In the genomic region with DNA sequence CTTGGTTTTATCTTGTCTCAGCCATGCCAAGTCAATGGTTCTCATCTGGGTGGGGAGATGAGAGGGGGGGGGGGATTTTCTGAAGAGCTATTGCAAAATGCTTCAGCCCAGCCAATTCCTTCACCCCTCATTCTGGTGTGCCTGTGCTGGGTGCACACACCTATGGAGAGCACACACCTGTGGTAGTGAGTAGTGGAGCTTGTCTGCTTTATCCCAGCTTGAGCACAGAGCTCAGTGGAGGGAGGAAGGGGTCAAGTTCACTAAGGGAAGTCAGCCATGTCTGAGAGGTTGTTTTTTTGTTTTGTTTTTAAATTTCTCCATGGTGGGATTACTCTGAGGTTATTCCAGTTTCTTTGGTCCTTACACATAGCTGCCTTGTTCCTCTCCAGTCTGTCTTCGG, we compare ENCODE assay signal across 42 mouse cellular contexts. TPM values are rescaled to one million over a fixed set of nuclear protein-coding genes. Genes with fewer than 3 reads are reported as not detected.
"Had no signal": no experiment of that assay in that cellular context is flagged by ENCODE, and none has a peak within 500 bp of the region (broad histone marks: within the 10 kb centered on the region; RNA-seq: fewer than 3 reads in every experiment).

No protein-coding gene starts in this region.

- H3K36me3 ChIP-seq: heart, embryonic 10.5 days; hindbrain, embryonic 13.5 days; hindbrain, embryonic 15.5 days; limb, embryonic 13.5 days; limb, embryonic 15.5 days; liver, embryonic 12.5 days; liver, embryonic 15.5 days had no signal

- H3K4me2 ChIP-seq: hindbrain, embryonic 13.5 days; hindbrain, embryonic 15.5 days; limb, embryonic 13.5 days; limb, embryonic 15.5 days; liver, embryonic 12.5 days; liver, embryonic 15.5 days had no signal

- H3K4me1 ChIP-seq: hindbrain, embryonic 13.5 days; hindbrain, embryonic 15.5 days; limb, embryonic 13.5 days had no signal

- DNase-seq: forebrain, postnatal 0 days; gastrocnemius, postnatal 14 days; gastrocnemius, postnatal 36 days; heart, adult 18-20 months; heart, postnatal 10 days; kidney, adult 11 months; kidney, adult 2 months; kidney, postnatal 10 days; kidney, postnatal 36 days; layer of hippocampus, adult 9-11 months; layer of hippocampus, postnatal 36 days; left cerebral cortex, postnatal 4 days had no signal

- ATAC-seq: forebrain, postnatal 0 days; hindbrain, postnatal 0 days; intestine, embryonic 16.5 days; liver, embryonic 12.5 days had no signal

- H3K9me3 ChIP-seq: heart, embryonic 10.5 days; hindbrain, embryonic 13.5 days; hindbrain, embryonic 15.5 days; limb, embryonic 13.5 days; limb, embryonic 15.5 days; liver, embryonic 12.5 days; liver, embryonic 15.5 days had no signal

- H3K27me3 ChIP-seq: hindbrain, embryonic 13.5 days; hindbrain, embryonic 15.5 days; limb, embryonic 13.5 days; limb, embryonic 15.5 days; liver, embryonic 12.5 days had no signal

- H3K27ac ChIP-seq: heart, embryonic 10.5 days; hindbrain, embryonic 13.5 days; hindbrain, embryonic 15.5 days; hindbrain, postnatal 0 days; limb, embryonic 13.5 days; limb, embryonic 15.5 days; liver, embryonic 12.5 days; liver, embryonic 15.5 days had no signal

- H3K9ac ChIP-seq: forebrain, postnatal 0 days; hindbrain, embryonic 13.5 days; hindbrain, embryonic 15.5 days; limb, embryonic 13.5 days; limb, embryonic 15.5 days; liver, embryonic 12.5 days; liver, embryonic 15.5 days had no signal

- H3K4me3 ChIP-seq: heart, embryonic 10.5 days; hindbrain, embryonic 13.5 days; hindbrain, embryonic 15.5 days; limb, embryonic 13.5 days; limb, embryonic 15.5 days; liver, embryonic 12.5 days; liver, embryonic 15.5 days had no signal

RNA-seq across cellular contexts. Expression of a gene that starts 2.3 kb away (rescaled TPM):
- total RNA-seq: forebrain, postnatal 0 days; gastrocnemius, adult 8-10 months; gastrocnemius, postnatal 14 days; gastrocnemius, postnatal 36 days; heart, adult 18-20 months; heart, adult 8-10 months; heart, postnatal 10 days; heart, postnatal 25 days; hematopoietic stem cell, adult 5-6 weeks; hindbrain, postnatal 0 days; layer of hippocampus, adult 18-20 months; layer of hippocampus, adult 8-10 months; layer of hippocampus, postnatal 14 days; layer of hippocampus, postnatal 36 days; left cerebral cortex, adult 18-20 months; left cerebral cortex, adult 8-10 months; left cerebral cortex, postnatal 10 days; left cerebral cortex, postnatal 25 days; left cerebral cortex, postnatal 4 days; liver, adult 2 months had no signal
- polyA plus RNA-seq: forebrain, postnatal 0 days; gonadal fat pad, adult 2 months; heart, embryonic 10.5 days; heart, embryonic 14.5 days; heart, embryonic 16.5 days; hindbrain, embryonic 11.5 days; hindbrain, embryonic 13.5 days; hindbrain, embryonic 15.5 days; hindbrain, postnatal 0 days; intestine, embryonic 14.5 days; intestine, embryonic 16.5 days; kidney, adult 2 months; kidney, embryonic 14.5 days; large intestine, adult 2 months; limb, embryonic 11.5 days; limb, embryonic 13.5 days; liver, adult 2 months; liver, embryonic 12.5 days; liver, embryonic 15.5 days had no signal

RNA-seq across cellular contexts. Expression of a gene that starts 18.7 kb away (rescaled TPM):
- total RNA-seq: forebrain, postnatal 0 days; gastrocnemius, postnatal 14 days; gastrocnemius, postnatal 36 days; heart, adult 18-20 months; heart, adult 8-10 months; heart, postnatal 10 days; heart, postnatal 25 days; hindbrain, postnatal 0 days; layer of hippocampus, adult 18-20 months; layer of hippocampus, adult 8-10 months; layer of hippocampus, postnatal 14 days; layer of hippocampus, postnatal 36 days; left cerebral cortex, adult 18-20 months; left cerebral cortex, adult 8-10 months; left cerebral cortex, postnatal 10 days; left cerebral cortex, postnatal 25 days; left cerebral cortex, postnatal 4 days; liver, adult 2 months had no signal
- polyA plus RNA-seq: forebrain, postnatal 0 days; gonadal fat pad, adult 2 months; heart, embryonic 10.5 days; heart, embryonic 14.5 days; heart, embryonic 16.5 days; hindbrain, embryonic 11.5 days; hindbrain, embryonic 13.5 days; intestine, embryonic 14.5 days; kidney, adult 2 months; kidney, embryonic 14.5 days; large intestine, adult 2 months; limb, embryonic 11.5 days; limb, embryonic 13.5 days; liver, adult 2 months; liver, embryonic 12.5 days; liver, embryonic 15.5 days had no signal

RNA-seq across cellular contexts. Expression of a gene that starts 52.1 kb away (rescaled TPM):
- total RNA-seq: forebrain, postnatal 0 days; gastrocnemius, adult 18-20 months; gastrocnemius, adult 8-10 months; gastrocnemius, postnatal 14 days; gastrocnemius, postnatal 36 days; heart, adult 18-20 months; heart, adult 8-10 months; heart, postnatal 10 days; heart, postnatal 25 days; hematopoietic stem cell, adult 5-6 weeks; hindbrain, postnatal 0 days; layer of hippocampus, adult 18-20 months; layer of hippocampus, adult 8-10 months; layer of hippocampus, postnatal 14 days; layer of hippocampus, postnatal 36 days; left cerebral cortex, adult 18-20 months; left cerebral cortex, postnatal 10 days; left cerebral cortex, postnatal 25 days; left cerebral cortex, postnatal 4 days; liver, adult 2 months had no signal
- polyA plus RNA-seq: forebrain, postnatal 0 days; heart, embryonic 10.5 days; heart, embryonic 14.5 days; hindbrain, embryonic 11.5 days; hindbrain, embryonic 13.5 days; hindbrain, postnatal 0 days; intestine, embryonic 14.5 days; intestine, embryonic 16.5 days; large intestine, adult 2 months; liver, adult 2 months; liver, embryonic 12.5 days; liver, embryonic 15.5 days had no signal
